Mouse (Mus musculus): Measurements from ENCODE around the gene Gm17026. TPM values are rescaled to one million over a fixed set of nuclear protein-coding genes. Genes with fewer than 3 reads are reported as not detected.
"Not testable (repeated sequence)": the region's sequence is repeated elsewhere in the genome, so short reads cannot be mapped to it uniquely, and the experiment has no call there.

Gm17026 gene
- polyA plus RNA-seq (2012; rRNA removed) = not detected in 2 replicates

- not testable (repeated sequence) for DNase-seq (ENCODE audit: low read depth, low spot score)
- 90% methylated on average over 1 of the region's 3 CpGs for WGBS
Measured at GRCm38 (mm10) chr14:42259948-42260347, at the start of gene Gm17026. Gene Gm17026 (minus strand): TSS chr14:42260048.

GRCm38 (mm10) chr14:42297258-42297657, 37.4 kb upstream of the Gm17026 start, which contains the start of gene Gm9611:
Gene Gm9611 (minus strand): TSS chr14:42297358.
- 100% methylated on average over 1 of the region's 3 CpGs for WGBS
- not testable (repeated sequence) for DNase-seq (ENCODE audit: low read depth, low spot score)

- WGBS = 77% methylated on average over 9 of the region's 10 CpGs
- not testable (repeated sequence) for DNase-seq (ENCODE audit: low read depth, low spot score)
Measured at GRCm38 (mm10) chr14:42216766-42217537, 42.9 kb downstream of the Gm17026 start.

Other genes with a start within 250 kb of the Gm17026 start
- not detected in 2 replicates for gene Gm7951, start 142.7 kb downstream of the Gm17026 start, polyA plus RNA-seq (2012; rRNA removed)
- not detected in 2 replicates for gene Gm17027, start 97.4 kb downstream of the Gm17026 start, polyA plus RNA-seq (2012; rRNA removed)
- not detected in 2 replicates for gene Gm3573, start 69.3 kb downstream of the Gm17026 start, polyA plus RNA-seq (2012; rRNA removed)
- gene Gm9611, start 37.3 kb upstream of the Gm17026 start, polyA plus RNA-seq (2012; rRNA removed) = not detected in 2 replicates
- not detected in 2 replicates for gene Gm7995, start 50.2 kb upstream of the Gm17026 start, polyA plus RNA-seq (2012; rRNA removed)
- not detected in 2 replicates for gene Gm8005, start 179.6 kb upstream of the Gm17026 start, polyA plus RNA-seq (2012; rRNA removed)
- not detected in 2 replicates for gene Gm8011, start 203.8 kb upstream of the Gm17026 start, polyA plus RNA-seq (2012; rRNA removed)
- not detected in 2 replicates for gene Gm8020, start 242.3 kb upstream of the Gm17026 start, polyA plus RNA-seq (2012; rRNA removed)